Mouse (Mus musculus) lung, adult 2 months (tissue): Measurements from ENCODE around the gene Hsf2bp.

Experiments used
- CTCF ChIP-seq: fragments of 200-500 bp; IDR thresholded peaks from 2 replicates; pipeline ENCODE4 v1.5.1; 2011; ENCODE audit warnings: mild to moderate bottlenecking, low read length, control low read depth; ENCODE audit not compliant: insufficient read depth
- POLR2A ChIP-seq: fragments of 200-500 bp; IDR thresholded peaks from 2 replicates; pipeline ENCODE4 v1.6.1; 2011; ENCODE audit warnings: low read depth, mild to moderate bottlenecking, control low read depth, low read length, borderline replicate concordance; ENCODE audit errors: extremely low read depth

GRCm38 (mm10) chr17:32022551-32022950 lies 13.6 kb downstream of the Hsf2bp start:
- no peak for TF ChIP-seq POLR2A
- TF ChIP-seq CTCF = no peak
